Mouse (Mus musculus) kidney, adult 2 months (tissue): ENCODE data around the gene Gm18596. TPM values are rescaled to one million over a fixed set of nuclear protein-coding genes. Genes with fewer than 3 reads are reported as not detected.
"Not testable (repeated sequence)": the region's sequence is repeated elsewhere in the genome, so short reads cannot be mapped to it uniquely, and the experiment has no call there.

ENCODE experiments used
- DNase-seq: peaks from one replicate; pipeline ENCODE4 v3.0.0; 2021
- H3K27ac ChIP-seq: fragments of 200-500 bp; 2 replicates; pipeline ENCODE4 v1.5.1; 2012; ENCODE audit warnings: low read depth, low read length, control low read depth, inconsistent platforms; ENCODE audit not compliant: insufficient read depth
- H3K27me3 ChIP-seq: fragments of 200-500 bp; replicated peaks from 2 replicates; pipeline ENCODE4 v1.6.1; 2012; ENCODE audit warnings: mild to moderate bottlenecking, moderate library complexity, low read length, inconsistent platforms; ENCODE audit not compliant: control insufficient read depth, insufficient read depth
- H3K36me3 ChIP-seq: fragments of 200-500 bp; 2 replicates; pipeline ENCODE4 v1.6.1; 2012; ENCODE audit warnings: mild to moderate bottlenecking, moderate library complexity, low read length, inconsistent platforms; ENCODE audit not compliant: control insufficient read depth, insufficient read depth
- H3K4me1 ChIP-seq: fragments of 200-500 bp; 2 replicates; pipeline ENCODE4 v1.6.1; 2011; ENCODE audit warnings: low read length; ENCODE audit not compliant: control insufficient read depth, insufficient read depth
- H3K4me3 ChIP-seq: fragments of 200-500 bp; 2 replicates; pipeline ENCODE4 v1.5.1; 2011; ENCODE audit warnings: mild to moderate bottlenecking, low read depth, low read length, control low read depth; ENCODE audit not compliant: insufficient read depth
- CTCF ChIP-seq: fragments of 200-500 bp; conservative IDR thresholded peaks from 2 replicates; pipeline ENCODE4 v1.5.1; 2011; ENCODE audit warnings: low read depth, mild to moderate bottlenecking, control low read depth, low read length, moderate library complexity, mixed read lengths; ENCODE audit not compliant: insufficient read depth, insufficient read length
- POLR2A ChIP-seq: fragments of 200-500 bp; IDR thresholded peaks from one replicate; pipeline ENCODE4 v1.6.1; 2011; ENCODE audit warnings: low read depth, low read length, control low read depth
- WGBS: fragments of 180-500 bp; shearing (Covaris S2); methylation state at CpG from one replicate; pipeline ENCODE4 v1.1.7; 2018; 5-methylcytosine and 5-hydroxymethylcytosine counted together
- polyA plus RNA-seq: library from polyadenylated mRNA; depleted of rRNA; stranded (reverse); fragments of >200 nt; gene quantifications from 2 replicates; pipeline ENCODE4 v1.2.3, GENCODE M21; 2012

The Gm18596 gene
- polyA plus RNA-seq, 1 experiment, result not detected

DNA sequence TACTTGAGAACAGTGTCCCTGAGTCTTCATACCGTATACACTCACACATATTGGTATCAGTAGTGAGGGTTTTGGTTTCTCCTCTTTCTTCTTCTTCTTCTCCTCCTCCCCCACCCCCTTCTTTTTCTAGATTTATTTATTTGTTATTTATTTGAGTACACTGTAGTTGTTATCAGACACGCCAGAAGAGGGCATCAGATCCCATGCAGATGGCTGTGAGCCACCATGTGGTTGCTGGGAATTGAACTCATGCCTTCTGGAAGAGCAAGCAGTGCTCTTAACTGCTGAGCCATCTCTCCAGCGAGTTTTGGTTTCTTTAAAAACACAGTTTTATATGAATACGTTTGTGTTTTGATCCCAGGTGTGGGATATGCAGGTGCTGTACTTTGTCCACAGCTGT, 14.2 kb downstream of the Gm18596 start:
- Histone ChIP-seq H3K4me3 (no peak overlapping the region), H3K27me3 (no peaks in the 10 kb centered on the region), H3K36me3 (no peaks in the 10 kb centered on the region), H3K4me1 (no peaks in the 10 kb centered on the region), H3K27ac (no peak overlapping the region)
- 66% methylated on average over 4 of the region's 4 CpGs for WGBS
- 0 out of 2 replicates have a peak, but pooled peaks have one; percentile 17 for TF ChIP-seq CTCF
- no peak for TF ChIP-seq POLR2A
- no peak for DNase-seq

DNA sequence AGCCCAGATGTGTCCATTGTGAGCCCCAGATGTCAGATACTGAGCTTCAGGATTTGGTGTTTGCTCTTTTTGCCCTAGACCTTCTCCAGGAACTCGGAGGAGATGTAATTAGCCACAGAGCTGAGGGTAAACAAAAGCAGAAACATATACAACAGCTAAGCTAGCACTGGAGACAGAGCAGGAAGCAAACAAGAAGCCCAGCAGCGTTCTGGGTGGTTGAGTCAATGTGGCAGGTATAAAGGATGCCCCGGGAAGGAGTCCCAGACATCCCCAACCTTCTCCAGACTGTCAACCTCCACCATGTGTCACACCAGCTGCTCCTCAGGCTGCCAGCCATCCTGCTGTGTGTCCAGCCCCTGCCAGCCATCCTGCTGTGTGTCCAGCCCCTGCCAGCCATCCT, 16.3 kb downstream of the Gm18596 start, which contains the start of gene Gm10100:
TSS of gene Gm10100 (plus strand) at position 301 of the 400 bp plus-strand sequence.
- no peak for DNase-seq
- no peaks in the 10 kb centered on the region for H3K36me3 ChIP-seq
- TF ChIP-seq POLR2A (no peak), CTCF (no peak)
- WGBS, result 36% methylated on average over 3 of the region's 3 CpGs
- no peaks in the 10 kb centered on the region for H3K4me1 ChIP-seq
- H3K27ac ChIP-seq, result no peak within 1 kb of the TSS
- no peaks in the 10 kb centered on the region for H3K27me3 ChIP-seq
- H3K4me3 ChIP-seq, result no peak within 1 kb of the TSS

DNA sequence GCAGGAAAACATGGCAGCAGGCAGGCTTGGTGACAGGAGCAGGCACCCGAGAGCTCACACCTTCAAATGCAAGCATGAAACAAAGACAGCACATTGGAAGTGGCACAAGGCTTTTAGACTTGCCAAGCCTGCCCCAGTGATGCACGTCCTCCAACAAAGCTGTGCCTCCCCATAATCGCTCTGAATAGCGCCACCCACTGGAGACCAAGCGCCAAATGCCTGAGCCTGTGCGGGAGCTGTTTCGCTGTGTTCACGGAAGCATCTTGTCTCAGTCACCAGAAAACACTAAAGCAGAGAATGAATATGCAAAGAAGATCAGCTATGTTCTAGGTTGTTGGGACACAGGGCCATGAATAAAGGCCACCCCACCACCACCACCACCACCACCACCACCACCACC, 17.6 kb downstream of the Gm18596 start:
- Histone ChIP-seq H3K27me3 (no peaks in the 10 kb centered on the region), H3K4me3 (no peak overlapping the region), H3K36me3 (no peaks in the 10 kb centered on the region), H3K27ac (no peak overlapping the region), H3K4me1 (no peaks in the 10 kb centered on the region)
- DNase-seq, result no peak
- WGBS, result 74% methylated on average over 8 of the region's 8 CpGs
- TF ChIP-seq POLR2A, result no peak
- 0 out of 2 replicates have a peak, but pooled peaks have one; percentile 3 for TF ChIP-seq CTCF

DNA sequence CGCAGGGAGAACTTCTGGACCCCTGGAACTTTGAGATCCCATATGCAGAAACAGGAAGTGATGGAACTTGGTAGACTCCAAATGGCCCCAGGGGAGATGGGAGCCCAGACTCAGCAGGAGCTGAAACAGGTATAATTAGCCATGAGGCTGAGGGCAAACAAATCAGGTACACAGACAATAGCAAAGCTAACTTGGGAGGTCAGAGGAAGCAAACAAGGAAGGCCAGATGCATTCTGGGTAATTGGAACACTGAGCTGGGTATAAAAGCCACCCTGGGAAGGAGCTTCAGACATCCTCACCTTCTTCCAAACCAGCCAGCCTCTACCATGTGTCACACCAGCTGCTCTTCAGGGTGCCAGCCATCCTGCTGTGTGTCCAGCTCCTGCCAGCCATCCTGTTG, 22.1 kb downstream of the Gm18596 start, which contains the start of gene Krtap12-1:
TSS of gene Krtap12-1 (plus strand) at position 301 of the 400 bp plus-strand sequence.
- H3K27ac ChIP-seq, H3K4me1 ChIP-seq, H3K4me3 ChIP-seq, H3K27me3 ChIP-seq, DNase-seq, H3K36me3 ChIP-seq: not testable (repeated sequence)
- WGBS, result 95% methylated on average over 1 of the region's 1 CpGs

DNA sequence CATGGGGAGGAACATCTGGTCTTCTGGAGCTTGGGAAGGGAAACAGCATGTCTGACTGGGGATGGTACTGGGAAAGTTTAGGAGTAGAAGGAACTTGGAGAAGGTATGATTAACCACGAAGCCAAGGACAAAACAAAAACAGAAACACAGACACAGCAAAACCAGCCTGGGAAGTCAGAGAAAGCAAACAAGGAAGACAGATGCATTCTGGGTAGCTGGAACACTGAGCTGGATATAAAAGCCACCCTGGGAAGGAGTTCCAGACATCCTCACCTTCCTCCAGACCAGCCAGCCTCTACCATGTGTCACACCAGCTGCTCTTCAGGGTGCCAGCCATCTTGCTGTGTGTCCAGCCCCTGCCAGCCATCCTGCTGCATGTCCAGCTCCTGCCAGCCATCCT, 26.9 kb downstream of the Gm18596 start, which contains the start of gene Gm10142:
TSS of gene Gm10142 (plus strand) at position 301 of the 400 bp plus-strand sequence.
- DNase-seq, result no peak
- H3K36me3 ChIP-seq, result no peaks in the 10 kb centered on the region
- no peak within 1 kb of the TSS for H3K27ac ChIP-seq
- no peaks in the 10 kb centered on the region for H3K27me3 ChIP-seq
- TF ChIP-seq POLR2A (no peak), CTCF (no peak)
- 92% methylated on average over 1 of the region's 1 CpGs for WGBS
- H3K4me1 ChIP-seq, result no peaks in the 10 kb centered on the region
- H3K4me3 ChIP-seq, result no peak within 1 kb of the TSS

DNA sequence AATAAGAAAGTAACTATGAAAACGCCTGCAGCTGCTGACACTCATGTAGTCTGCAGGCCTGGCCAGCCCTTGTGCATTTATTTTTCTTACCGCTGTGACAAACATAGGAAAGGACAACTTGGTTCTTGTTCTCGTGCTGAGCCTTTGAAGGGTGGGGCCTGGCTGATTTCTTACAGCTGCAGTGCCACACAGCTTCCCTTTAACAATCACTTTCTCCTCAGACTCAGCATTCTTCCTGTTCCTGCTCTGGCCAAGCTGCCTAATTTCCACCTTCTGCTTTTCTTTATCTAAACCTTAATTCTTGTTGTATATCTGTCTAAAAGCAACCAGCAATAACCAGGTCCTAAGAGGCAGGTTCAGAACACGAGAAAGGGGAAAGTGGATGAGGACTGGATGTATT, 28.7 kb downstream of the Gm18596 start:
- no peaks in the 10 kb centered on the region for H3K27me3 ChIP-seq
- no peak overlapping the region for H3K4me3 ChIP-seq
- no peak for TF ChIP-seq CTCF
- no peak for TF ChIP-seq POLR2A
- H3K27ac ChIP-seq, result no peak overlapping the region
- no peaks in the 10 kb centered on the region for H3K36me3 ChIP-seq
- H3K4me1 ChIP-seq, result no peaks in the 10 kb centered on the region
- WGBS, result 61% methylated on average over 4 of the region's 4 CpGs
- DNase-seq, result no peak

DNA sequence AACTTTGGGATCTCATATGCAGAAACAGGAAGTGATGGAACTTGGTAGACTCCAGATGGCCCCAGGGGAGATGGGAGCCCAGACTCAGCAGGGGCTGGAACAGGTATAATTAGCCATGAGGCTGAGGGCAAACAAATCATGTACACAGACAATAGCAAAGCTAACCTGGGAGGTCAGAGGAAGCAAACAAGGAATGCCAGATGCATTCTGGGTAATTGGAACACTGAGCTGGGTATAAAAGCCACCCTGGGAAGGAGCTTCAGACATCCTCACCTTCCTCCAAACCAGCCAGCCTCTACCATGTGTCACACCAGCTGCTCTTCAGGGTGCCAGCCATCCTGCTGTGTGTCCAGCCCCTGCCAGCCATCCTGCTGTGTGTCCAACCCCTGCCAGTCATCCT, 31.3 kb downstream of the Gm18596 start, which contains the start of gene Gm10024:
TSS of gene Gm10024 (plus strand) at position 301 of the 400 bp plus-strand sequence.
- not testable (repeated sequence) for H3K27me3 ChIP-seq, DNase-seq, H3K36me3 ChIP-seq, H3K27ac ChIP-seq, H3K4me3 ChIP-seq, H3K4me1 ChIP-seq

DNA sequence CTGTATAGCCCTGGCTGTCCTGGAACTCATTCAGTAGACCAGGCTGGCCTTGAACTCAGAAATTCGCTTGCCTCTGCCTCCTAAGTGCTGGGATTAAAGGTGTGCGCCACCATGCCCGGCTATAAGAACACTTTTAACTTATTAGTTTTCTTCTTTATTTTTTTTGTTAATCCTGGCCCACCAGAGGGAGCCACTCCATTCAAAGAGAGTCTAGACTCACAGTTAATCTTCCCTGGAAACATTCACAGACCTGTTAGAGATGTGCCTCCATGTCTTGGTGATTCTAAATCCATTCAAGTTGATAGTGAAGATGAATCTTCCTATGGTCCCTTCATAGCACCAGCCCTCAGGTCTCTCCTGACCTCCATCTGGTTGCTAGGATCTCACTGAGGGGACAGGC, 32.6 kb downstream of the Gm18596 start:
- TF ChIP-seq POLR2A (no peak), CTCF (no peak)
- DNase-seq, result no peak
- no peak overlapping the region for H3K4me3 ChIP-seq
- no peaks in the 10 kb centered on the region for H3K4me1 ChIP-seq
- H3K27ac ChIP-seq, result no peak overlapping the region
- WGBS, result 79% methylated on average over 3 of the region's 3 CpGs
- H3K27me3 ChIP-seq, result no peaks in the 10 kb centered on the region
- H3K36me3 ChIP-seq, result no peaks in the 10 kb centered on the region
